Mouse (Mus musculus) midbrain, embryonic 13.5 days (tissue): Measurements from ENCODE around the gene Gjc2. TPM values are rescaled to one million over a fixed set of nuclear protein-coding genes. Genes with fewer than 3 reads are reported as not detected.

Source experiments
- ATAC-seq: fragments of 200-750 bp; cut with Nextera tagmentation; 2 replicates; pipeline ENCODE4 v1.8.0; 2017; ENCODE audit warnings: mild to moderate bottlenecking, moderate TSS enrichment, moderate library complexity
- H3K27ac ChIP-seq: fragments of 300-500 bp; sonication (generic); 2 replicates; pipeline ENCODE4 v1.5.1; 2015; ENCODE audit warnings: inconsistent platforms, mild to moderate bottlenecking, moderate library complexity
- H3K27me3 ChIP-seq: fragments of 300-500 bp; sonication (generic); 2 replicates; pipeline ENCODE4 v1.6.1; 2015; ENCODE audit warnings: mild to moderate bottlenecking, inconsistent platforms
- H3K36me3 ChIP-seq: fragments of 300-500 bp; sonication (generic); 2 replicates; pipeline ENCODE4 v1.6.1; 2015; ENCODE audit warnings: mild to moderate bottlenecking, inconsistent platforms
- H3K4me1 ChIP-seq: fragments of 300-500 bp; sonication (generic); replicated peaks from 2 replicates; pipeline ENCODE4 v1.6.1; 2015; ENCODE audit warnings: inconsistent platforms
- H3K4me2 ChIP-seq: fragments of 300-500 bp; sonication (generic); replicated peaks from 2 replicates; pipeline ENCODE4 v1.6.1; 2015; ENCODE audit warnings: moderate library complexity, mild to moderate bottlenecking, inconsistent platforms
- H3K4me3 ChIP-seq: fragments of 300-500 bp; sonication (generic); replicated peaks from 2 replicates; pipeline ENCODE4 v1.5.1; 2015; ENCODE audit warnings: mild to moderate bottlenecking, inconsistent platforms
- H3K9ac ChIP-seq: fragments of 300-500 bp; sonication (generic); replicated peaks from 2 replicates; pipeline ENCODE4 v1.6.1; 2015; ENCODE audit warnings: mild to moderate bottlenecking, inconsistent platforms
- H3K9me3 ChIP-seq: fragments of 300-500 bp; sonication (generic); 2 replicates; pipeline ENCODE4 v1.6.1; 2016; ENCODE audit warnings: mild to moderate bottlenecking, inconsistent platforms
- WGBS: fragments of 180-500 bp; shearing (Covaris S2); methylation state at CpG from one replicate; pipeline ENCODE4 v1.1.7; 2015; 5-methylcytosine and 5-hydroxymethylcytosine counted together
- polyA plus RNA-seq: library from polyadenylated mRNA; unstranded; fragments of >200 nt; fragmentation: Nextera tagmentation; extraction: Ambion mirVana; gene quantifications from 2 replicates; pipeline ENCODE4 v1.2.1, GENCODE M21; 2015

Gene Gjc2
- polyA plus RNA-seq, 1 experiment from 2014 or later, result not detected

DNA sequence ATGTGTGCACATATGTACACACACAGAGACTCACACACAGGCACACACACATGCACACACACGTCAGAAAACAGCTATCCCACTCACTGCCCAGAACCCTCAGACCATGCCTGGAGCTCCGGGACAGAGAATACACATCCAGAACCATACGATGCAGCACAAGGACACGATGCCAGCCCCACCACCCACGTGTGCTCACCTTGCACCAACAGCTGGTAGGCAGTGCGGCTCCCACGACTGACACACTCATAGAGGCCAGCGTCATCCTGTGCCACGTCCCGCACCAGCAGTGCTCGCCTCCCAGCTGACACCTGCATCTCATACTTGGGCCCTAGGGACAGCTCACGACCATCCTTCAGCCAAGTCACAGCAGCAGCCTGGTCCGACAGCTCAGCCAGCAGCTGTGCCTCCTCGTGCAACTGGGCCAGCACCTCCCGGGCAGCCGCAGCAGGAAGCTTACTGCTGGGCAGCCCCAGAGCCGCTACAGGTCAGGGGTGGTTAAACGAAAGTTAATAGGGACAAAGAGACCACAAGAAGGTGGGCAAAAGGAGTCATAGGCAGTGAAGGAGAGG, 51.6 kb downstream of the Gjc2 start:
- WGBS, result 68% methylated on average over 18 of the region's 18 CpGs
- Histone ChIP-seq H3K9me3 (no peaks in the 10 kb centered on the region), H3K4me1 (peaks cover 8% of the 10 kb centered on the region), H3K9ac (no peak overlapping the region), H3K36me3 (no peaks in the 10 kb centered on the region), H3K27ac (no peak overlapping the region), H3K4me3 (no peak overlapping the region), H3K4me2 (no peak overlapping the region), H3K27me3 (peaks cover 47% of the 10 kb centered on the region)
- no peak for ATAC-seq

DNA sequence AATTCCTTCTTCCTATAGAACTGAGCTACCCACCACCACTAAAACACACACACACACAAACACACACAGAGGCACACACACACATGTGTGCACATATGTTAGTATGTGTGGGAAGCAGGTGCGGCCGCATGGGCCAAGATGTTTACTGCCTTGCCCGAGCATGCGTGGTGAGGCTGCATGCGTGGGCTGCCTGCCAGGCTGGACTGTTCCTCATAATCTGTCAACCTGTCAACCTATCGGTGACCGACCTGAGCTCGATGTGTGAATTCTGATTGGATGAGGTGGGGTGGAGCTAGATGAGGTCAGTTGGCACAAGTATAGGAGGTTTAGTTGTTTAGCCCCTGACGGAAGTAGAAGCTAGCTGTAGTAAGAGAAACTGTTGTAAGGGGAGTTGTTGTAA, 52.2 kb downstream of the Gjc2 start:
- H3K36me3 ChIP-seq, result no peaks in the 10 kb centered on the region
- no peaks in the 10 kb centered on the region for H3K9me3 ChIP-seq
- no peak overlapping the region for H3K27ac ChIP-seq
- no peak overlapping the region for H3K4me3 ChIP-seq
- WGBS, result 92% methylated on average over 9 of the region's 9 CpGs
- no peak overlapping the region for H3K9ac ChIP-seq
- no peak overlapping the region for H3K4me2 ChIP-seq
- no peak for ATAC-seq
- peaks cover 5% of the 10 kb centered on the region for H3K4me1 ChIP-seq
- peaks cover 40% of the 10 kb centered on the region for H3K27me3 ChIP-seq

Other genes starting within 250 kb of the Gjc2 start
- gene Rnf187, start 244.3 kb downstream of the Gjc2 start, polyA plus RNA-seq, result 453 and 491 TPM in 2 replicates
- 383 and 402 TPM in 2 replicates for gene Hist3h2ba, start 234.3 kb downstream of the Gjc2 start, polyA plus RNA-seq
- 149 and 155 TPM in 2 replicates for gene Hist3h2a, start 228.5 kb downstream of the Gjc2 start, polyA plus RNA-seq
- 1.1 and 1.3 TPM in 2 replicates for gene Trim17, start 228.5 kb downstream of the Gjc2 start, polyA plus RNA-seq
- gene Trim11, start 205.1 kb downstream of the Gjc2 start, polyA plus RNA-seq, result 18.7 and 21.9 TPM in 2 replicates
- gene Obscn, start 46.8 kb downstream of the Gjc2 start, polyA plus RNA-seq, result 0.04 and 0.08 TPM in 2 replicates
- gene Iba57, start 19.5 kb downstream of the Gjc2 start, polyA plus RNA-seq, result 7.2 and 7.6 TPM in 2 replicates
- 155 and 159 TPM in 2 replicates for gene Guk1, start 9.0 kb upstream of the Gjc2 start, polyA plus RNA-seq
- gene Mrpl55, start 19.3 kb upstream of the Gjc2 start, polyA plus RNA-seq, result 95.9 and 96.5 TPM in 2 replicates
- 32.5 and 32.6 TPM in 2 replicates for gene 2310033P09Rik, start 25.1 kb upstream of the Gjc2 start, polyA plus RNA-seq
- 602 and 607 TPM in 2 replicates for gene Arf1, start 45.1 kb upstream of the Gjc2 start, polyA plus RNA-seq
- gene Wnt3a, start 107.5 kb upstream of the Gjc2 start, polyA plus RNA-seq, result 0.68 and 3.0 TPM in 2 replicates
- 2.9 and 6.0 TPM in 2 replicates for gene Wnt9a, start 123.7 kb upstream of the Gjc2 start, polyA plus RNA-seq
- gene Prss38, start 192.4 kb upstream of the Gjc2 start, polyA plus RNA-seq, result not detected in 2 replicates